Mouse (Mus musculus): Measurements from ENCODE around the gene Cog4. TPM values are rescaled to one million over a fixed set of nuclear protein-coding genes. Genes with fewer than 3 reads are reported as not detected.
"Not testable (repeated sequence)": the region's sequence is repeated elsewhere in the genome, so short reads cannot be mapped to it uniquely, and the experiment has no call there.

Gene Cog4
- polyA plus RNA-seq, 2 experiments = 44.5 to 65.5 TPM

DNA sequence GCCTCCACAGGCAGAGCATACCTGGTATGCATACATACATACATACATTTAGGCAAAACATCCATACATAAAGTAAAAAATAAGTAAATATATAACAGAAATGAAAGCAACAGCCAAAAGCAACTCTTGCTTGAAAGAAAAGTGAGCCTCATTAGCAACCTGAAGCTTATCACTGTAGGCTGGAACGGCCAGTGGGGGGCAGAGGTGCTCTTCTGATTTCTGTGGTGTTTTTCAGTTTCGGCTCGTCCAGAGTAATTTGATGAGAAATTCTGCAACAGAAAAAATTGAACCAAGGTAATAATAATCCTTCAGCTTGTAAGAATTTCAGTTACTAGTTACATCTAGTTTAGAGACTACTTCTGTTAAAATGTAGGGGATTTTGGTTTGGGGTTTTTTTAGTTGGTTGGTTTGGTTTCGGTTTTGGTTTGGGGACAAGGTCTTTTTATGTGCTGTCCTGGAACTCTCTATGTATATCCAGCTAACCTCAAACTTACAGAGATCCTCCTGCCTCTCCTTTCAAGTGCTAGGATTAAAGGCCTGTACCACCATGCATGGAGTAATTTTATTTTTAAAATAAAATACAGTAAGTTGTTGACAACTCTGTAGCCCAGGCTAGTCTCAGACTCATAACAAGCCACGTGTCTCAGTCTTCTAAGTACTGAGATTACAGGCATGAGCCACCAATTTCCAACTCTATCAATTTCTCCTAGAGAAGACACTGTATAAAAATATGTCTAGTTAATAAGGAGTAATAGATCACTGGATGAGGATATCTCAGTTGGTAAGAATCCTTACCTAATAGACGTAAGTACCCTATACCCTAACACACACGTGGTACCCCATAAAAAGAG is 13.5 kb downstream of the Cog4 start:
- Histone ChIP-seq H3K36me3 (ENCODE audit: control insufficient read depth, insufficient read depth, low read length) (peaks cover 88% of the 10 kb centered on the region), H3K4me1 (ENCODE audit: control insufficient read depth, insufficient read depth, low read length) (no peaks in the 10 kb centered on the region), H3K27me3 (ENCODE audit: control insufficient read depth, insufficient read depth, low read length) (no peaks in the 10 kb centered on the region), H3K27ac (replicated peaks; ENCODE audit: low read depth, low read length) (no peak overlapping the region), H3K9ac (ENCODE audit: low read depth, low read length, severe bottlenecking) (no peak overlapping the region), H3K4me2 (replicated peaks; ENCODE audit: low read depth, low read length, severe bottlenecking) (no peak overlapping the region), H3K9me3 (ENCODE audit: control insufficient read depth, low read length) (no peaks in the 10 kb centered on the region), H3K4me3 (replicated peaks; ENCODE audit: low read length) (no peak overlapping the region)
- no peak for TF ChIP-seq POLR2A (IDR thresholded peaks at IDR 0.05; ENCODE audit: borderline replicate concordance, extremely low read depth, insufficient read depth, insufficient read length)
- peak; percentile 21 for DNase-seq (ENCODE audit: low spot score)
- WGBS = 85% methylated on average over 7 of the region's 7 CpGs
- no peak for ATAC-seq (ENCODE audit: low FRiP score, low read depth)

DNA sequence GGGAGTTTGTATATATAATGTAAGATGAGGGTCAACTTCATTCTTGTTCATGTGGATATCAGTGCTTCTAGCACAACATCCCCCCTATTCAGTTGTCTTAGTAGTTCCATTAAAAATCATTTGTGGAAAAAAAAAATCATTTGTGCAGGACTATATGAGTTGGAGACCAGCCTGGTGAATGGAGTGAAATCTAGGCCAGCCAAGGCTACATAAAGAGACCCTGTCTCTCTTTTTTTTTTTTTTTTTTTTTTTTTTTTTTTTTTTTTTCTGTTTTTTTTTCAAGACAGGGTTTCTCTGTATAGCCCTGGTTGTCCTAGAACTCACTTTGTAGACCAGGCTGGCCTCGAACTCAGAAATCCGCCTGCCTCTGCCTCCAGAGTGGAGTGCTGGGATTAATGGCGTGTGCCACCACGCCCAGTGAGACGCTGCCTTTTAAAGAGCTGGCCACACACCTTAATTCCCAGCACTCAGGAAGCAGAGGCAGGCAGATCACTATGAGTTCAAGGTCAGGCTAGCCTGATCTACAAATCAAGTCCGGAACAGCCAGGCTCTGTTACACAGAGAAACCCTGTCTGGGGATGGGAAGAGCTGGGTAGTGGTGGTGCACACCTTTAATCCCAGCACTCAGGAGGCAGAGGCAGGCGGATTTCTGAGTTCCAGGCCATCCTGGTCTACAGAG is 15.1 kb downstream of the Cog4 start:
- not testable (repeated sequence) for H3K27ac ChIP-seq (replicated peaks; ENCODE audit: low read depth, low read length)
- peaks cover 86% of the 10 kb centered on the region for H3K36me3 ChIP-seq (ENCODE audit: control insufficient read depth, insufficient read depth, low read length)

DNA sequence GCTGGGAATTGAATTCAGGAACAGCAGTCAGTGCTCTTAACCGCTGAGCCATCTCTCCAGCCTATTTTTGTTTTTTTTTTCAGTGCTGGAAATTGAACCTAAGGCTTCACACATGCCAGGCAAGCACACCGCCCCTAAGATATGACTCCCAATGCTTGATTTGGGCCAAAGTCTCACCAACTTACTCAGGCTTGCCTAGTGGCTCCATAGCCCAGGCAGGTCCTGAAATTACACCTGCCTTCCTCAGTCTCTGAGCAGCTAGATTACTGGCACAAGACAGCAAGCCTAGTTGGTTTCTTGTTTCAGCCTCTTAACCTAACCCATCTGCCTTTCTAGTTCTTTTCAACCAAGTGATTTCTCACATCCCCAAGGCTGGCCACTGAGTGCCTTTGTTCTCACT is 24.1 kb downstream of the Cog4 start:
- WGBS = 94% methylated on average over 2 of the region's 2 CpGs
- ATAC-seq (ENCODE audit: low FRiP score, low read depth) = no peak
- no peak for TF ChIP-seq POLR2A (IDR thresholded peaks at IDR 0.05; ENCODE audit: borderline replicate concordance, extremely low read depth, insufficient read depth, insufficient read length)

More for the DNA sequence above, 15.1 kb downstream of the Cog4 start:
- ATAC-seq (ENCODE audit: low FRiP score, low read depth); DNase-seq (ENCODE audit: low spot score); H3K9me3 ChIP-seq (ENCODE audit: control insufficient read depth, low read length); H3K4me3 ChIP-seq (replicated peaks; ENCODE audit: low read length); H3K4me1 ChIP-seq (ENCODE audit: control insufficient read depth, insufficient read depth, low read length); H3K4me2 ChIP-seq (replicated peaks; ENCODE audit: low read depth, low read length, severe bottlenecking); H3K9ac ChIP-seq (ENCODE audit: low read depth, low read length, severe bottlenecking); H3K27me3 ChIP-seq (ENCODE audit: control insufficient read depth, insufficient read depth, low read length): not testable (repeated sequence)
- 96% methylated on average over 7 of the region's 7 CpGs for WGBS

DNA sequence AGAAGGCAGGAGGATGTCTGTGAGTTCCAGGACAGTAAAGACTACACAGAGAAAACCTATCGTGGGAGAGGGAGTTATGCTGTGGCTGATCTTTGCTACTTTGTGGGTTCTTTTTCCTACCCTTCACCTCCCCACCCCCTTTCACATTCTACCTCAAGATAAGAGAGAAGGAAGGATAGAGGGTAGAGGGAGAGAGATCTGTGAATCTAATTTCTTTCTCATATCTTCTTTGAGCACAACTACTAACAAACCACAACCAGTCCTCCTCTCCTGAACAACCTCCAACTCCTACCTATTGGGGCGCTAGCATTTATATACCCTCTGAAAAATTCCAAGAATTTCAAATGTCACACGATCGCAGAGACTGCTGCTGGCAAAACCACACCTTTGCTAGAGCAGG is 31.5 kb downstream of the Cog4 start:
- Histone ChIP-seq H3K27me3 (ENCODE audit: control insufficient read depth, insufficient read depth, low read length) (no peaks in the 10 kb centered on the region), H3K9ac (ENCODE audit: low read depth, low read length, severe bottlenecking) (no peak overlapping the region), H3K27ac (replicated peaks; ENCODE audit: low read depth, low read length) (no peak overlapping the region), H3K36me3 (ENCODE audit: control insufficient read depth, insufficient read depth, low read length) (peaks cover 83% of the 10 kb centered on the region), H3K4me2 (replicated peaks; ENCODE audit: low read depth, low read length, severe bottlenecking) (no peak overlapping the region), H3K4me3 (replicated peaks; ENCODE audit: low read length) (no peak overlapping the region), H3K4me1 (ENCODE audit: control insufficient read depth, insufficient read depth, low read length) (no peaks in the 10 kb centered on the region), H3K9me3 (ENCODE audit: control insufficient read depth, low read length) (no peaks in the 10 kb centered on the region)
- ATAC-seq (ENCODE audit: low FRiP score, low read depth) (no peak), DNase-seq (ENCODE audit: low spot score) (no peak)
- WGBS = 80% methylated on average over 4 of the region's 4 CpGs
- TF ChIP-seq POLR2A (IDR thresholded peaks at IDR 0.05; ENCODE audit: borderline replicate concordance, extremely low read depth, insufficient read depth, insufficient read length) = no peak

More for the DNA sequence above, 24.1 kb downstream of the Cog4 start:
- Histone ChIP-seq H3K9ac (ENCODE audit: low read depth, low read length, severe bottlenecking) (no peak overlapping the region), H3K27ac (replicated peaks; ENCODE audit: low read depth, low read length) (no peak overlapping the region), H3K9me3 (ENCODE audit: control insufficient read depth, low read length) (no peaks in the 10 kb centered on the region), H3K27me3 (ENCODE audit: control insufficient read depth, insufficient read depth, low read length) (no peaks in the 10 kb centered on the region), H3K4me3 (replicated peaks; ENCODE audit: low read length) (no peak overlapping the region), H3K4me2 (replicated peaks; ENCODE audit: low read depth, low read length, severe bottlenecking) (no peak overlapping the region), H3K4me1 (ENCODE audit: control insufficient read depth, insufficient read depth, low read length) (no peaks in the 10 kb centered on the region), H3K36me3 (ENCODE audit: control insufficient read depth, insufficient read depth, low read length) (peaks cover 92% of the 10 kb centered on the region)
- no peak for DNase-seq (ENCODE audit: low spot score)

DNA sequence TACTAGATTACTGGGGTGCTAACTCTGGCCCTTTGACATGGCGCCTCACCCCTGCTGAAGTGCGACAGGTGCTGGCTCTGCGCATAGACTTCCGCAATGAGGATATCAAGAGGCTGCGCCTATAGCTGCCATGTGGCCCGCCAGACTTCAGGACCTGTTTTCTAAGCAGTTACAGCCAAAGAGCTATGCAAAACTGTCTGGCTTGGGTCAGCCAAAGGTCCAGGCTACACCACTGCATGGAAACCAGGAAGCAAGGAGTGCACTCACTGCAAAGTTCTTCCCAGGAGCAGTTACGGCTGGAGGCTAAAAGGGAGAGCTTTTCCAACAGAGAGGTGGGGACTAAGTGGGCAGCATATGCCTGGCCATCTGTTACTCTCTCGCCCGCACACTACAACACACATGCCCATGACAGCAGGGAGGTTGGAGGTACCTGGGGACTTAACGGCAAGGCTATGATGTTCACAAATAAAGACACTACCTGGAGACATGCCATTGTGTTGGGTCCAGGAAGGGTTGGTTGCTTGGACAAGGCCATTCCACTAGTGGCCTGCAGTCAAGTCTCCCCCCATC is 35.4 kb downstream of the Cog4 start:
- H3K36me3 ChIP-seq (ENCODE audit: control insufficient read depth, insufficient read depth, low read length) = peaks cover 70% of the 10 kb centered on the region
- no peak for DNase-seq (ENCODE audit: low spot score)

More for the DNA sequence above, 35.4 kb downstream of the Cog4 start:
- H3K4me3 ChIP-seq (replicated peaks; ENCODE audit: low read length) = no peak overlapping the region
- no peaks in the 10 kb centered on the region for H3K27me3 ChIP-seq (ENCODE audit: control insufficient read depth, insufficient read depth, low read length)
- H3K4me2 ChIP-seq (replicated peaks; ENCODE audit: low read depth, low read length, severe bottlenecking) = no peak overlapping the region
- no peak for TF ChIP-seq POLR2A (IDR thresholded peaks at IDR 0.05; ENCODE audit: borderline replicate concordance, extremely low read depth, insufficient read depth, insufficient read length)
- no peaks in the 10 kb centered on the region for H3K4me1 ChIP-seq (ENCODE audit: control insufficient read depth, insufficient read depth, low read length)
- no peak overlapping the region for H3K27ac ChIP-seq (replicated peaks; ENCODE audit: low read depth, low read length)
- no peaks in the 10 kb centered on the region for H3K9me3 ChIP-seq (ENCODE audit: control insufficient read depth, low read length)
- no peak for ATAC-seq (ENCODE audit: low FRiP score, low read depth)
- WGBS = 94% methylated on average over 10 of the region's 10 CpGs
- no peak overlapping the region for H3K9ac ChIP-seq (ENCODE audit: low read depth, low read length, severe bottlenecking)

Data from limb, embryonic 14.5 days (tissue).